Mouse (Mus musculus) testis, adult 2 months (tissue): Measurements from ENCODE around the gene Arhgap35. TPM values are rescaled to one million over a fixed set of nuclear protein-coding genes. Genes with fewer than 3 reads are reported as not detected.
A peak's percentile ranks its signal among the peaks of the same experiment; 100 is the strongest.

Experiments used
- H3K27ac ChIP-seq: fragments of 200-500 bp; 2 replicates; pipeline ENCODE4 v1.5.1; 2012; ENCODE audit warnings: low read depth, low read length; ENCODE audit not compliant: control insufficient read depth, insufficient read depth
- H3K27me3 ChIP-seq: fragments of 200-500 bp; 2 replicates; pipeline ENCODE4 v1.6.1; 2012; ENCODE audit warnings: mild to moderate bottlenecking, low read length, moderate library complexity; ENCODE audit not compliant: control insufficient read depth, insufficient read depth
- H3K36me3 ChIP-seq: fragments of 200-500 bp; 2 replicates; pipeline ENCODE4 v1.6.1; 2012; ENCODE audit warnings: mild to moderate bottlenecking, low read length; ENCODE audit not compliant: control insufficient read depth, insufficient read depth
- H3K4me1 ChIP-seq: fragments of 200-500 bp; 2 replicates; pipeline ENCODE4 v1.6.1; 2012; ENCODE audit warnings: low read length; ENCODE audit not compliant: control insufficient read depth, insufficient read depth
- H3K4me3 ChIP-seq: fragments of 200-500 bp; 2 replicates; pipeline ENCODE4 v1.5.1; 2012; ENCODE audit warnings: low read depth, mild to moderate bottlenecking, low read length, moderate library complexity, mixed read lengths; ENCODE audit not compliant: control insufficient read depth
- CTCF ChIP-seq: fragments of 200-500 bp; IDR thresholded peaks from 2 replicates; pipeline ENCODE4 v1.5.1; 2012; ENCODE audit warnings: low read depth, mild to moderate bottlenecking, inconsistent platforms, low read length, moderate library complexity; ENCODE audit not compliant: control insufficient read depth, insufficient read depth, insufficient replicate concordance
- POLR2A ChIP-seq: fragments of 200-500 bp; IDR thresholded peaks from 2 replicates; pipeline ENCODE4 v1.6.1; 2012; ENCODE audit warnings: low read depth, mild to moderate bottlenecking, inconsistent platforms, low read length, moderate library complexity; ENCODE audit not compliant: control insufficient read depth
- polyA plus RNA-seq: library from polyadenylated mRNA; depleted of rRNA; stranded (reverse); fragments of >200 nt; gene quantifications from 2 replicates; pipeline ENCODE4 v1.2.3, GENCODE M21; 2012

The Arhgap35 gene
- polyA plus RNA-seq, 1 experiment, result 21.7 TPM

GRCm38 (mm10) chr7:16507284-16507683 is 107.5 kb downstream of the Arhgap35 start:
- Histone ChIP-seq H3K27me3 (no peaks in the 10 kb centered on the region), H3K4me1 (no peaks in the 10 kb centered on the region), H3K4me3 (no peak overlapping the region), H3K27ac (no peak overlapping the region), H3K36me3 (peaks cover 2% of the 10 kb centered on the region; the same call in 1 of the 2 replicates)
- TF ChIP-seq POLR2A, result no peak
- TF ChIP-seq CTCF, result peak; percentile 48; the same call in 1 of the 2 replicates

- Histone ChIP-seq H3K4me1 (no peaks in the 10 kb centered on the region), H3K36me3 (no peaks in the 10 kb centered on the region; the same call in 1 of the 2 replicates), H3K27me3 (no peaks in the 10 kb centered on the region), H3K4me3 (no peak overlapping the region), H3K27ac (no peak overlapping the region)
- TF ChIP-seq CTCF (no peak), POLR2A (no peak)
Measured at GRCm38 (mm10) chr7:16505226-16505593, 109.6 kb downstream of the Arhgap35 start.

GRCm38 (mm10) chr7:16504573-16505225 is 110.1 kb downstream of the Arhgap35 start:
- Histone ChIP-seq H3K36me3 (no peaks in the 10 kb centered on the region; the same call in 1 of the 2 replicates), H3K27me3 (no peaks in the 10 kb centered on the region), H3K27ac (no peak overlapping the region), H3K4me3 (no peak overlapping the region), H3K4me1 (no peaks in the 10 kb centered on the region)
- TF ChIP-seq POLR2A (no peak), CTCF (no peak)

- Histone ChIP-seq H3K4me3 (no peak overlapping the region), H3K27me3 (no peaks in the 10 kb centered on the region), H3K27ac (no peak overlapping the region), H3K36me3 (no peaks in the 10 kb centered on the region; the same call in 1 of the 2 replicates), H3K4me1 (no peaks in the 10 kb centered on the region)
- TF ChIP-seq POLR2A, result no peak
- TF ChIP-seq CTCF, result no peak
Measured at GRCm38 (mm10) chr7:16501571-16501970, 113.2 kb downstream of the Arhgap35 start.

- no peaks in the 10 kb centered on the region for H3K27me3 ChIP-seq
- no peak overlapping the region for H3K27ac ChIP-seq
- no peak for TF ChIP-seq CTCF
- no peak for TF ChIP-seq POLR2A
- no peaks in the 10 kb centered on the region for H3K4me1 ChIP-seq
- no peaks in the 10 kb centered on the region; the same call in 1 of the 2 replicates for H3K36me3 ChIP-seq
- no peak overlapping the region for H3K4me3 ChIP-seq
Measured at GRCm38 (mm10) chr7:16499671-16500104, 115.1 kb downstream of the Arhgap35 start.

GRCm38 (mm10) chr7:16496260-16496659 is 118.5 kb downstream of the Arhgap35 start:
- H3K27ac ChIP-seq, result no peak overlapping the region
- no peak for TF ChIP-seq CTCF
- no peak for TF ChIP-seq POLR2A
- no peaks in the 10 kb centered on the region; the same call in 1 of the 2 replicates for H3K36me3 ChIP-seq
- no peak overlapping the region for H3K4me3 ChIP-seq
- no peaks in the 10 kb centered on the region for H3K27me3 ChIP-seq
- peaks cover 3% of the 10 kb centered on the region for H3K4me1 ChIP-seq

- TF ChIP-seq POLR2A (no peak), CTCF (no peak)
- Histone ChIP-seq H3K27ac (no peak overlapping the region), H3K4me1 (peaks cover 3% of the 10 kb centered on the region), H3K4me3 (no peak overlapping the region), H3K27me3 (no peaks in the 10 kb centered on the region), H3K36me3 (no peaks in the 10 kb centered on the region; the same call in 1 of the 2 replicates)
Measured at GRCm38 (mm10) chr7:16493361-16493760, 121.4 kb downstream of the Arhgap35 start.

- H3K4me1 ChIP-seq, result peaks cover 3% of the 10 kb centered on the region
- H3K27me3 ChIP-seq, result no peaks in the 10 kb centered on the region
- TF ChIP-seq POLR2A, result no peak
- TF ChIP-seq CTCF, result no peak
- no peak overlapping the region for H3K4me3 ChIP-seq
- no peaks in the 10 kb centered on the region; the same call in 1 of the 2 replicates for H3K36me3 ChIP-seq
- H3K27ac ChIP-seq, result no peak overlapping the region
Measured at GRCm38 (mm10) chr7:16492211-16492610, 122.6 kb downstream of the Arhgap35 start.
